Mouse (Mus musculus) Patski (cell line): ENCODE measurements at regions not wholly inside any gene's neighbourhood (a gene's known extent, or its start where the extent isn't known, plus 50 kb on each side); places are given as distances from the start of the nearest gene placed in this dataset.

Experiments
- ATAC-seq: fragments of 100-300 bp; one replicate; pipeline ENCODE4 v1.8.0; 2021
- CTCF ChIA-PET: fragments of 350-600 bp; sonication (Branson Sonifier 250); formaldehyde crosslinking; loops from one replicate; lab custom pipeline; 2022; ENCODE audit warnings: inconsistent platforms; lab: Charles Lee
- POLR2A ChIA-PET: fragments of 350-600 bp; sonication (Branson Sonifier 250); formaldehyde crosslinking; loops from one replicate; lab custom pipeline; 2022; ENCODE audit warnings: antibody characterized with exemption, inconsistent platforms; lab: Charles Lee
- DNase-seq: peaks from one replicate; pipeline ENCODE4 v3.0.0-alpha.2; 2011; ENCODE audit warnings: low read depth, low spot score
- H3K27me3 ChIP-seq: fragments of 371-371 bp; one replicate; pipeline ENCODE4 v1.5.1; 2021
- CTCF ChIP-seq: fragments of 100-300 bp; IDR thresholded peaks from one replicate; pipeline ENCODE4 v1.5.1; 2021
- in situ Hi-C: fragments of 300-500 bp; cut with MboI; formaldehyde crosslinking; loops from 3 replicates; pipeline ENCODE4 v1.11.1; 2018; ENCODE audit warnings: low pct_unique_long_range_greater_than_20kb, mixed read lengths

GRCm38 (mm10) chr3:115788525-115788924, 73.7 kb upstream of the S1pr1 start:
- in situ Hi-C loops = no loop called here
- ChIA-PET POLR2A (no interaction called here), CTCF (no interaction called here)
- H3K27me3 ChIP-seq = no peaks in the 10 kb centered on the region
- no peak for TF ChIP-seq CTCF
- ATAC-seq = peak; percentile 41
- no peak for DNase-seq

GRCm38 (mm10) chr3:115789063-115789462, 74.2 kb upstream of the S1pr1 start:
- DNase-seq (no peak), ATAC-seq (no peak)
- in situ Hi-C loops = no loop called here
- POLR2A ChIA-PET = no interaction called here
- CTCF ChIA-PET = no interaction called here
- no peak for TF ChIP-seq CTCF
- H3K27me3 ChIP-seq = no peaks in the 10 kb centered on the region

- DNase-seq = no peak
- ChIA-PET CTCF (no interaction called here), POLR2A (no interaction called here)
- ATAC-seq = no peak
- no peaks in the 10 kb centered on the region for H3K27me3 ChIP-seq
- TF ChIP-seq CTCF = no peak
- in situ Hi-C loops = no loop called here
Observed at GRCm38 (mm10) chr3:115792606-115793005, 77.7 kb upstream of the S1pr1 start.

GRCm38 (mm10) chr3:115793344-115794059, 78.6 kb upstream of the S1pr1 start:
- POLR2A ChIA-PET = interaction anchor here (0.7 to 1.4 kb wide), 2 partner anchors 11 to 559 kb away, joined by 5 to 7 read pairs; no protein-coding TSS in a partner anchor
- no peak for TF ChIP-seq CTCF
- CTCF ChIA-PET = interaction anchor here (0.8 kb wide), 1 partner anchor 11 kb away, joined by 3 read pairs; no protein-coding TSS in a partner anchor
- no peak for DNase-seq
- no peaks in the 10 kb centered on the region for H3K27me3 ChIP-seq
- in situ Hi-C loops = no loop called here
- no peak for ATAC-seq

GRCm38 (mm10) chr3:115799326-115799725, 84.5 kb upstream of the S1pr1 start:
- DNase-seq (no peak), ATAC-seq (no peak)
- ChIA-PET CTCF (no interaction called here), POLR2A (no interaction called here)
- H3K27me3 ChIP-seq = peaks cover 4% of the 10 kb centered on the region
- in situ Hi-C loops = no loop called here
- TF ChIP-seq CTCF = no peak

- CTCF ChIA-PET = no interaction called here
- peaks cover 4% of the 10 kb centered on the region for H3K27me3 ChIP-seq
- ATAC-seq = no peak
- no peak for TF ChIP-seq CTCF
- in situ Hi-C loops = no loop called here
- no peak for DNase-seq
- POLR2A ChIA-PET = no interaction called here
Observed at GRCm38 (mm10) chr3:115799981-115800380, 85.1 kb upstream of the S1pr1 start.

GRCm38 (mm10) chr3:115800873-115801272, 86.0 kb upstream of the S1pr1 start:
- in situ Hi-C loops = no loop called here
- ChIA-PET POLR2A (no interaction called here), CTCF (interaction anchor here (1.0 kb wide), 1 partner anchor 16 kb away, joined by 3 read pairs; no protein-coding TSS in a partner anchor)
- TF ChIP-seq CTCF = no peak
- H3K27me3 ChIP-seq = peaks cover 4% of the 10 kb centered on the region
- ATAC-seq (no peak), DNase-seq (no peak)

- H3K27me3 ChIP-seq = peaks cover 4% of the 10 kb centered on the region
- CTCF ChIA-PET = no interaction called here
- DNase-seq (no peak), ATAC-seq (no peak)
- POLR2A ChIA-PET = no interaction called here
- no peak for TF ChIP-seq CTCF
- in situ Hi-C loops = no loop called here
Observed at GRCm38 (mm10) chr3:115801581-115802200, 85.9 kb upstream of the Dph5 start.

- POLR2A ChIA-PET = no interaction called here
- no peak for DNase-seq
- peaks cover 4% of the 10 kb centered on the region for H3K27me3 ChIP-seq
- CTCF ChIA-PET = no interaction called here
- TF ChIP-seq CTCF = no peak
- in situ Hi-C loops = no loop called here
- no peak for ATAC-seq
Observed at GRCm38 (mm10) chr3:115804616-115805015, 83.0 kb upstream of the Dph5 start.

- in situ Hi-C loops = no loop called here
- POLR2A ChIA-PET = no interaction called here
- TF ChIP-seq CTCF = no peak
- peaks cover 4% of the 10 kb centered on the region for H3K27me3 ChIP-seq
- no peak for ATAC-seq
- CTCF ChIA-PET = no interaction called here
- no peak for DNase-seq
Observed at GRCm38 (mm10) chr3:115807032-115807431, 80.6 kb upstream of the Dph5 start.

GRCm38 (mm10) chr3:115815168-115815567, 72.5 kb upstream of the Dph5 start:
- no peaks in the 10 kb centered on the region for H3K27me3 ChIP-seq
- DNase-seq = no peak
- ChIA-PET CTCF (interaction anchor here (1.0 to 1.6 kb wide), 3 partner anchors 8 to 20 kb away, joined by 3 to 4 read pairs (median 3); no protein-coding TSS in a partner anchor), POLR2A (no interaction called here)
- in situ Hi-C loops = no loop called here
- TF ChIP-seq CTCF = no peak
- no peak for ATAC-seq
